Mouse (Mus musculus) ovary, postnatal 10 days (tissue): ENCODE measurements at regions not wholly inside any gene's neighbourhood (a gene's known extent, or its start where the extent isn't known, plus 50 kb on each side); places are given as distances from the start of the nearest gene placed in this dataset.
A peak's percentile ranks its signal among the peaks of the same experiment; 100 is the strongest.

ENCODE experiments used
- DNase-seq: peaks from one replicate; pipeline ENCODE4 v3.0.0; 2022; ENCODE audit warnings: low spot score

- DNase-seq: no peak
Measured at GRCm38 (mm10) chr13:54285968-54286367, 85.2 kb upstream of the Cplx2 start.

DNA sequence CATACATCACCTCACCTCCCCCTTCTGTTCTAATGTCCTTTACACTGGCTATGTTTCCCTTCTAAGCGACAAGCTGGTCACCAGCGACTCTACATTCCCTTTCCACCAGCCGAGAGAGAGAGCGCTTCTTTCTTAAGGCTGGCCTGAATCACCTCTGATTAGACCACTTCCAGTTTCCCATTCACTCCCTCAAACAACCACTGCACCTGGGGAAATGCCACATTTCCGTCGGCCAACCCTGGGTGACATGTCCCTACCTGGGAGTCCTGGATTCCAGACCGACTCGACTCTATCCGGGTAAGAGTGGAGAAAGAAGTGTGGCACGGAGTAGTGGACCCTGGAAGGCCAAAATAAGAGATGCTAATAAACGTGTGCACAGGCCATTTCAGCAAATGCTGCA is 84.5 kb upstream of the Cplx2 start:
- no peak for DNase-seq

DNA sequence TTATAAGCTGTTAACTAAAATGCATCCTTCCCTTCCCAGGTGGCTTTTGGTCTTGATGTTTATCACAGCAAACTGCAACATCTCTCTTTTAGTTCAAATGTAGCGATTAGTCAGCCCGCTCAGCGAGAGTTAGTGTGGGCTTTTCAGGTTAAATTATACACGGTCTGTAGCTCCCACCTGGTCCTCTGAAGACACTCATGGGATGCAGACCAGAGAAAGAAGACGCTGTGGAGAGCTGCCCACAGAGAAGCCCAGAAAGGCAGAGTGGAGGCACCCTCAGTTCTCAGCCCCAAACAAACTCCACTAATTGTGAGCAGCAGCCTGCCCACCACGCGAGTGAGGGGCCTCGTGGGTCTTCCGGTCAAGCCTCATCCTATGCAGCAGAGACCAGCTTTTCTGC is 81.1 kb upstream of the Cplx2 start:
- DNase-seq: no peak

GRCm38 (mm10) chr13:54292394-54292793 is 78.8 kb upstream of the Cplx2 start:
- DNase-seq: no peak

DNA sequence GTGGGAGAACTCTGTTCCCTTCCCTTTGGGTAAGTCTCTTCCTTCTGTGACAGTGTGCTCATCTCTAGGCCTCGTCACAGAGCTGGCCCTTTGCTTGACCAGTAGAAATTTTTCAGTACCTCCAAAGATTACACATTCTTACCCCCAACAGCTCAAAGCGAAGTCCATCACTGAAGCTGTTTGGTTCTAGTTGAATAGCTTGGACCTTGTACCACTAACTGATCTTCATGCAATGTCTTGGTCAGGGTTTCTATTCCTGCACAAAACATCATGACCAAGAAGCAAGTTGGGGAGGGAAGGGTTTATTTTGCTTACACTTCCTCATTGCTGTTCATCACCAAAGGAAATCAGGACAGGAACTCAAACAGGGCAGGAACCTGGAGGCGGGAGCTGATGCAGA is 78.1 kb upstream of the Cplx2 start:
- no peak for DNase-seq

DNA sequence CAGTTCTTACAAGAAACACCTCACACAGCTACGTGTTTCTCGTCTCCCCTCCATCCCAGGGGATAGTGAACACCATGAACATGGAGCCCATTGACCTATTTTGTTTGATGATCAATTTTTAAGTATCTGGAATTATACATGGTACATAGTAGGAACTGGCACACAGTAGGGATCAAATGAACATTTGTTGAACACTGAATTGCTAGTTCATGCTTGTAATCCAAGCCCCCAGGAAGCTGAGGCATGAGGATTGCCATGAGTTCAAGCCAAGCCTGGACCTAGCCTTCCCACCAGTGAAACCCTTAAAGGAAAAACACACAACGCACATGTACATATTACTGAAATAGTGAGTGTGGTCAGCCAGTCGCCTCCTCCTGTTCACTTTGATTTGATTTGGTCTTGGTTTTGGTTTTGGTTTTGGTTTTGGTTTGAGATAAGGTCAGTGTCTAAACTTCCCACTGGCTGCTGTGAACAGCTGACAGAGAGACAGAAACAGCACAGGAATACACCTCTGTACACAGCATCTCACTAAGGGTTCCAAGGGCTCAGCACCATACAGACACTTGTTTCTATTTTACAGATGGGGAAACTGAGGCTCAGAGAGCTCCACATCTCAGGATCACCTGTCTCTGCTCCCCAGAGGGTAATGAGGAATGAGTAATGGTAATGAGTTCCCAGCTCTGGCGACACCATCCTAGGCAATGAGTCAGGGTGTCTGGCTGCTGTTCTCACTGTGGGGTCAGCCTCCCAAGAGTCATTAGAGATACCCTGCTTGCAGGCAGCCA is 75.5 kb upstream of the Cplx2 start:
- no peak for DNase-seq

GRCm38 (mm10) chr13:54296260-54296555 is 74.9 kb upstream of the Cplx2 start:
- no peak for DNase-seq

GRCm38 (mm10) chr13:54298851-54299250 is 72.3 kb upstream of the Cplx2 start:
- DNase-seq: no peak

DNA sequence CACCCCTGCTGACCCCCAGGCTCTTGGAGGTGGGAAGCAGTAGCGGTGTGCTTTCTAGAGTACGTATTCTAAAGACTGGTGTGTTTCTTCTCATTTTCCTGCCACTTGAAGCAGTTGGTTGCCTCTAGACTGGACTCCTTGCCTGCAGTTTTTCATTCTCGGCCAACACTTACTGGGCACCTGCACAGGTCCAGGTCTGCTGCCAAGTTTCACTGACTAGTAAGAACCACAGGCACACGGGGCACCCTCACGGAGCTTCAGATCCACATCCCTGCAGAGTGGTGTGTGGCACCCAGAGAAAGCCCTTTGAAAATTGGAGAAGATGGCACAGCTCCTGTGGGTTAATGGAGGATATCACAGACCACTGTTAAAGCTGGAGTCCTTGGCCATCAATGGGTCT is 71.9 kb upstream of the Cplx2 start:
- no peak for DNase-seq

GRCm38 (mm10) chr13:54301110-54301509 is 70.0 kb upstream of the Cplx2 start:
- DNase-seq: no peak

GRCm38 (mm10) chr13:54301677-54302076 is 69.5 kb upstream of the Cplx2 start:
- DNase-seq: no peak

DNA sequence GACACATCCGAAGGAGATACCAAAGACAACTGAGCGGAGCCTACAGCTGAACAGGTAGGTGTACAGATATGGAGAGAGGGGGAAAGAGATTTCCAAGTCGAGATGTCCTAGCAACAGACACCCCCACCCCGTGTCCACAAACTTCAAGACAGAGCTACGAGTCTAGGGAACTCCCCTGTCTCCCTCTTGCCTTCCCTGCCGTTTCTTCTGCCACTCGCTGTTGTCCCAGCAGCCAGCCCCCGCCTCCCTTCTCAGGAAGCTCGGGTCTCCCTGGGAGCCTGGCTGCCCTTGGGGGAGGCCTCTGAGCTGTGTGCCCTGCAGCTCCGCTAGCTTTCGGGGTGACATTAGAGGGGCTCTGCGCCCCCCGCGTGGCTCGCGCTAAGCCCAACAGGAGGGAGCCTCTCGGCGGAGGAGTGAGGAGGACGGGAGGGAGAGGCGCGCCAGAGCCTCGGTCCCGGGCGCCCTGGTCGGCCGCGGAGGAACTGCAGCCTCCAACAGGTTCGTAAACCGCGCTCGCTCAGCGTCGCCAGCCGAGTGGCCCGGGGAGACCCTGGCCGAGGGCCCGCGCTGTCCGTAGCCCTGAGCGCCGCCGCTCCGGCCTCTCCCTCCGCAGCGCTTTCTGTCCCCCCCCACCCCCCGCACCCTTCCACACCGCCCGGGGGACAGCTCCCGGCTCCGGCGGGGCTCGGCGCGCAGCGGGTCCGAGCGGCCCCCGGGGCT is 68.6 kb upstream of the Cplx2 start:
- DNase-seq: peak; percentile 26

- peak; percentile 52 for DNase-seq
Measured at GRCm38 (mm10) chr13:54303071-54303924, 67.9 kb upstream of the Cplx2 start.

- no peak for DNase-seq
Measured at GRCm38 (mm10) chr13:54304251-54304650, 66.9 kb upstream of the Cplx2 start.

GRCm38 (mm10) chr13:54308591-54308990 is 62.6 kb upstream of the Cplx2 start:
- DNase-seq: no peak

DNA sequence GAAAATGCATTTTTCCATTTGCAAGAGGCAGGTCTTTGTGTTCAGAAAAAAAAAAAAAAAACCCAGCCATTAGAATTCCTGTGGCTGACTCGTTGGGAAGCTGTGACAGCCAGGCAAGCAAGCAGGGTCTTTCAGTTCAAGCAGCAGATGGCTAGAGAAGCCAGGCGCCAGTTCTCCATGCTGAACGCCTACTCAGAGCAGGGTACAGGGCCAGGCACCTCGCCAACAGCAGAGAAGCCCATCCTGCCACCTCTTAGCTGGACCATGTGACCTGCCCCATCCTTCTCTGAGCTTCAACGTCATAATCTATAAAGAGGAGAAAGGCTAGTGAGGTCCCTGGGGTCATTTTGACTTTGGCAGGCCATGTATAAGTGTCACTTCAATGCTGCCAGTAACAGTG is 61.8 kb upstream of the Cplx2 start:
- DNase-seq: no peak

DNA sequence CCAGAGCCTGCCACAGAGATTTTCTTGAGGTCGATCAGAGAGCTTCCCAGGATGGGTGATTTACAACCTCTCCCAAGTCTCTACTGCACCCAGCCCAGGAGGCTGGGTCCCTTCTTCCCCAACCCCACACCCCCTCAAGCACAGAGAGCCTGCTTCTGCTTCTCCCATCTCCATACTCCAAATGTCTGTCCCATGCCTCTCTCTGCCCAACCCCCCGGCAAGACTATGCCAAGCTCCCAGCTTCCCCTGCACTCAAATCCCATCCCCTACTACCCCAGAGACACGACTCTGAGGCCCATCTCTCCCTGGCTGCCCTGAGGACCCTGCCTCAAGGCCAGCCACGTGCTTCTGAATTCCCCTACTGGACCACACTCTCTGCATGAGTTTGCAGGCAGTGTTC is 61.0 kb upstream of the Cplx2 start:
- DNase-seq: no peak

- no peak for DNase-seq
Measured at GRCm38 (mm10) chr13:54311327-54312026, 59.7 kb upstream of the Cplx2 start.

- no peak for DNase-seq
Measured at GRCm38 (mm10) chr13:54312405-54313185, 58.6 kb upstream of the Cplx2 start.

- DNase-seq: no peak
Measured at GRCm38 (mm10) chr13:54315333-54315732, 55.8 kb upstream of the Cplx2 start.

GRCm38 (mm10) chr13:54316907-54317306 is 54.2 kb upstream of the Cplx2 start:
- DNase-seq: no peak
